Mouse (Mus musculus) brain, embryonic 14.5 days (tissue): ENCODE measurements around the gene Vmn1r221. TPM values are rescaled to one million over a fixed set of nuclear protein-coding genes. Genes with fewer than 3 reads are reported as not detected.
"Not testable (repeated sequence)": the region's sequence is repeated elsewhere in the genome, so short reads cannot be mapped to it uniquely, and the experiment has no call there.

Source experiments
- DNase-seq: peaks from one replicate; pipeline ENCODE4 v3.0.0-alpha.2; 2011; ENCODE audit warnings: low read depth
- CTCF ChIP-seq: fragments of 200-500 bp; IDR thresholded peaks from 2 replicates; pipeline ENCODE4 v1.5.1; 2012; ENCODE audit warnings: inconsistent platforms, mild to moderate bottlenecking, moderate library complexity, borderline replicate concordance; ENCODE audit not compliant: insufficient read depth, insufficient read length; ENCODE audit errors: extremely low read depth
- POLR2A ChIP-seq: fragments of 200-500 bp; IDR thresholded peaks from 2 replicates; pipeline ENCODE4 v1.6.1; 2012; ENCODE audit warnings: mild to moderate bottlenecking, inconsistent platforms, borderline replicate concordance; ENCODE audit not compliant: poor library complexity, insufficient read depth, insufficient read length, severe bottlenecking; ENCODE audit errors: extremely low read depth
- polyA plus RNA-seq: library from polyadenylated mRNA; depleted of rRNA; stranded (reverse); fragments of >200 nt; gene quantifications from 2 replicates; pipeline ENCODE4 v1.2.3, GENCODE M21; 2012; rRNA removed

Gene Vmn1r221
- not detected in 2 replicates for polyA plus RNA-seq

GRCm38 (mm10) chr13:23213827-23214226 is at the start of gene Vmn1r221:
Gene Vmn1r221 (plus strand): TSS chr13:23214127.
- DNase-seq, result not testable (repeated sequence)

GRCm38 (mm10) chr13:23166471-23166870 is 47.5 kb upstream of the Vmn1r221 start:
- DNase-seq, result not testable (repeated sequence)

- TF ChIP-seq POLR2A (no peak), CTCF (no peak)
These were observed 26.1 kb upstream of the Vmn1r221 start, which contains the start of gene Vmn1r220 for GRCm38 (mm10) chr13:23187875-23188274. Gene Vmn1r220 (minus strand): TSS chr13:23187975.

GRCm38 (mm10) chr13:23203885-23204284 is 10.0 kb upstream of the Vmn1r221 start:
- not testable (repeated sequence) for DNase-seq

More at GRCm38 (mm10) chr13:23187875-23188274, 26.1 kb upstream of the Vmn1r221 start, which contains the start of gene Vmn1r220:
- no peak for DNase-seq

- not testable (repeated sequence) for DNase-seq
These were observed 21.9 kb downstream of the Vmn1r221 start, which contains the start of gene Vmn1r222 for GRCm38 (mm10) chr13:23235847-23236246. Gene Vmn1r222 (minus strand): TSS chr13:23235947.

GRCm38 (mm10) chr13:23246834-23247233 is 32.9 kb downstream of the Vmn1r221 start, which contains the start of gene Vmn1r223:
Gene Vmn1r223 (plus strand): TSS chr13:23247134.
- not testable (repeated sequence) for DNase-seq

GRCm38 (mm10) chr13:23258546-23259048 is 44.7 kb downstream of the Vmn1r221 start:
- TF ChIP-seq POLR2A, result no peak
- no peak for TF ChIP-seq CTCF
- no peak for DNase-seq

- not testable (repeated sequence) for DNase-seq
These were observed 54.7 kb downstream of the Vmn1r221 start for GRCm38 (mm10) chr13:23268606-23269005.

- DNase-seq, result peak; percentile 54
- peak; percentile 5; the same call in 1 of the 2 replicates for TF ChIP-seq CTCF
These were observed 55.2 kb downstream of the Vmn1r221 start for GRCm38 (mm10) chr13:23269127-23269526.

GRCm38 (mm10) chr13:23269681-23270080 is 55.8 kb downstream of the Vmn1r221 start:
- no peak for TF ChIP-seq POLR2A
- no peak for TF ChIP-seq CTCF
- DNase-seq, result peak; percentile 1

- TF ChIP-seq POLR2A (no peak), CTCF (no peak)
- DNase-seq, result peak; percentile 77
These were observed 56.6 kb downstream of the Vmn1r221 start for GRCm38 (mm10) chr13:23270321-23271101.

Other genes starting within 250 kb of the Vmn1r221 start
- gene Vmn1r213, start 206.5 kb upstream of the Vmn1r221 start, polyA plus RNA-seq, result not detected in 2 replicates
- not detected in 2 replicates for gene Vmn1r214, start 183.7 kb upstream of the Vmn1r221 start, polyA plus RNA-seq
- not detected in 2 replicates for gene Vmn1r215, start 146.1 kb upstream of the Vmn1r221 start, polyA plus RNA-seq
- not detected in 2 replicates for gene Vmn1r217, start 95.9 kb upstream of the Vmn1r221 start, polyA plus RNA-seq
- not detected in 2 replicates for gene Vmn1r218, start 81.0 kb upstream of the Vmn1r221 start, polyA plus RNA-seq
- gene Vmn1r219, start 54.8 kb upstream of the Vmn1r221 start, polyA plus RNA-seq, result not detected in 2 replicates
- gene Vmn1r220, start 26.2 kb upstream of the Vmn1r221 start, polyA plus RNA-seq, result not detected in 2 replicates
- not detected in 2 replicates for gene Vmn1r222, start 21.8 kb downstream of the Vmn1r221 start, polyA plus RNA-seq
- not detected in 2 replicates for gene Vmn1r223, start 33.0 kb downstream of the Vmn1r221 start, polyA plus RNA-seq
- gene Zfp322a, start 155.1 kb downstream of the Vmn1r221 start, polyA plus RNA-seq, result 21.2 and 22.4 TPM in 2 replicates
- 7.2 and 8.3 TPM in 2 replicates for gene Abt1, start 209.7 kb downstream of the Vmn1r221 start, polyA plus RNA-seq